Mouse (Mus musculus) spleen, adult 2 months (tissue): ENCODE data around the gene BC003965.

Experiments used
- CTCF ChIP-seq: fragments of 200-500 bp; IDR thresholded peaks from 2 replicates; pipeline ENCODE4 v1.5.1; 2011; ENCODE audit warnings: mild to moderate bottlenecking, inconsistent platforms; ENCODE audit not compliant: insufficient read depth, insufficient read length, insufficient replicate concordance; ENCODE audit errors: extremely low read depth
- POLR2A ChIP-seq: fragments of 200-500 bp; IDR thresholded peaks from 2 replicates; pipeline ENCODE4 v1.6.1; 2011; ENCODE audit warnings: low read depth, low read length, inconsistent platforms

DNA sequence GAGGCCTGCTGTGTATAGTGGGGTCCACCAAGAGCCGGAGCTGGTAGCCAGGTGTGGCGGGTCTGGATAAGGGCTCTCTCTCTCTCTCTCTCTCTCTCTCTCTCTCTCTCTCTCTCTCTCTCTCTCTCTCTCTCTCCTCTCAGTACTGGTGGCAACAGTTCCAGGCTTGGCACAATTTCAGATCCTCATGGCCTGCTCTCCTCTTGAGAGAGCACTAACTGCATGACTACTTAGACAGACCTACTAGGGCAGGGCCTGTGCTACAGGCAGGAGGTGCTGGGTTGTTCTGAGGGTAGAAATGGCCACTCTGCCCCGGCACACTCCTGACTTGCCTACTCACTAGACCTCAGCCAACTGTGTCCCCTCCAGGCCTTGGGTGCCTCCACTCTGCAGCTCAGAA lies 11.8 kb upstream of the BC003965 start:
- no peak for TF ChIP-seq CTCF
- TF ChIP-seq POLR2A = no peak
